Mouse (Mus musculus): ENCODE results near the gene Gm11541.

Gm11541 gene

DNA sequence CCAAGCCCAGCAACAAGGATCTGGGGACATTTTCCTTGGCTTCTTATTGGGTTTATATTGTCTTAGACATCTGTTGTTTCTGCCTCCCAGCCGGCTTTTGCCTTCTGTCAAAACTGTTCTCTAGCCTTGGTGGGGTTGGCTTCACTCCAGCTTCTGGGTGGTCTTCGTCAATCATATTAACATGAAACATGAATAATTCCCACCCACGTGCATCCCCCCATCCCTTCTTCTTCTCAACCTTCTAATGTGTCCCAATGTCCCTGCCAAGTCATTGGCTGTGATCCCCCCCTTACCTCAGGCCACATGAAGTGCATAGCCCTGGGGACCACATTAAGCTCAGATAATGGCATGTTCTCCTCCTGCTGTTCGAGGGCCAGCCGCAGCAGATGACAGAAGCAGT, at the start of gene Gm11541:
TSS of gene Gm11541 (minus strand) at position 28 of the 400 bp plus-strand sequence.
- no peak for DNase-seq (ENCODE audit: low spot score)

DNA sequence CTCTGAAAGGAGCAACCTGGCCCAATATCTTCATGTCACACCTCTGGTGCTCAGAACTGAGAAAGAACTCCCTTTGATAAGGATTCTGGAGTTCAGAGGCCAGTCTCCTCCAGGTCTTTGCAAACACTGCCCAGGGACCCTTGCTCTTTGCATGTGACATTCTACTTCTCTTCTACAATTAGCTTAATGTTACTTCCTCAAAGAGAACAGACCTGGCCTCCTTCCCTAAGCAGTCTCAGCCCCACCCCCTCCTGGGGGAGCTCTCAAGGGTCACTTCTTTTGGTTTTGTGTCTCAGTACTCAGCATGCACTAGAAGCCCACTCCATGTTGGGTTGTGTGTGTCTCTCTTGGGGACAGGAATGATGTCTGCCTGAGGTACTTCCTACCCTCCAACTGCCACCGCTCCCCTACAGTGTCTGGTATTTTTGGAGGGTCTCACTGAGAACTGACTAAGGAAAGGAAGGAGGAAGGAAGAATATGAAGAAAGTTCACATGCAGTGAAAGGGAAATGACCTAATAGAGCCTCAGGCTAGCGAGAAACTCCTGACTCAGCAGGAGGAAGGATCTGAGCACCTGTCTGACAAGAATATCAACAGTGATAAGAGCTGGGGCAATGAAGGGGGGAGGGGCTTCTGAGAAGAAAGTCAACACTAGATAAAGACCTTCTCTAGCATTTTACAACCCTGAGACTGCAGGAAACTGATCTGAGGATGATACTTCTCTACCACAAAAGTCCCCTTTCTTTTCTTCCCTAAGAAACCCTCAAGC, 48.8 kb upstream of the Gm11541 start:
- DNase-seq (ENCODE audit: low spot score): no peak

DNA sequence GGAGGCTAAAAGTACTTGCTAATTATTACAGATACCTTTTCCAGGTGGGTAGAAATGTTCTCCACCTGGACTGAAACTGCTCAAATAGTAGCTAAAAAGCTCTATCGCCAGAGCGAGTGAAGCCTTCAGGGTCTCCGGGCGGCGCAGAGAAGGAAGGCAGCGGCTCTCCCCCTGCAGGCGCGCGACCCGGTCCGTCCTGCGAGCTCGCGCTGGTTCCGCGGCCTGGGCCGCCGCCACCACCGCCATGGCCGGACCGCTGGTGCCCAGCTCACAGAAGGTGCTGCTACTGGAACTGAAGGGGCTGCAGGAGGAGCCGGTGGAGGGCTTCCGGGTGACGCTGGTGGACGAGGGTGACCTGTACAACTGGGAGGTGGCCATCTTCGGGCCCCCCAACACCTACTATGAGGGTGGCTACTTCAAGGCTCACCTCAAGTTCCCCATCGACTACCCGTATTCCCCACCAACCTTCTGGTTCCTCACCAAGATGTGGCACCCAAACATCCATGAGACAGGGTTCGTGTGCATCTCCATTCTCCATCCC, 37.5 kb upstream of the Gm11541 start, which contains the start of gene Cdc34b:
TSS of gene Cdc34b (plus strand) at position 51 of the 541 bp plus-strand sequence.
- no peak for DNase-seq (ENCODE audit: low spot score)

DNA sequence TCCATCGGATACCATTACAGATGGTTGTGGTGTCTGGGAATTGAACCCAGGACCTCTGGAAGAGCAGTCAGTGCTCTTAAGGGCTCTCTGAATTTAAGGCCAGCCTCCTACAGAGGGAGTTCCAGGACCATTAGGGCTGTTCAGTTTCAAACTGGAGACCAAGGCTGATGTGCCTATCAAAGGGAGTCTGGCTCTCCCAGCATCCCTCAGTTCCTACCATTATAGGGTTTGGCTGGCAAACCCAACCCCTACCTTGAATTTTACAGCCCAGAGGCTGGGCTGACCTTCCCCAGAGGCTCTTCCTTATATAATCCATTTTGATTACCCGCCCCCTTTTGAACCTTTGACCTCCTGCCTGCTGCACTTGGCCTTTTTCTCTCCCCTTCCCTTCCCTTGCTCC, 31.4 kb upstream of the Gm11541 start:
- no peak for DNase-seq (ENCODE audit: low spot score)

DNA sequence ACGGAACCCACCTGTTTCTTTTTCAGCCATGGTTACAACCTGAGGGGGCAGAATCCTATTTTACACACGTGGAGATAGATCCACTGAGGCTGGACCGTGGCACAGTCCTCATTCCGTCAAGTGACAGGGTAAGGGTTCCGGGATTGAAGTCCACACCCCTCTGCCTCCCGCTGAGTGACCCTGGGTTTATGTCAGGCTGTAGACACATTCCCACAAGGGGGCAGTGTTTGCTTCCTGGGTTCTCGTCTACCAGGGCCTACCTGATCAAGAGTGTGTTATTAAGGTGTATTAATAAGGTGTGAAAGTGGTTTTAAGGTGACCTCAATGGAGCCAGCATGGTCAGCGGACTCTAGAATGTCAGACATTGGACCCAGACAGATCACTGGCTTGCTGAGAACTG, 28.5 kb upstream of the Gm11541 start:
- DNase-seq (ENCODE audit: low spot score): no peak

DNA sequence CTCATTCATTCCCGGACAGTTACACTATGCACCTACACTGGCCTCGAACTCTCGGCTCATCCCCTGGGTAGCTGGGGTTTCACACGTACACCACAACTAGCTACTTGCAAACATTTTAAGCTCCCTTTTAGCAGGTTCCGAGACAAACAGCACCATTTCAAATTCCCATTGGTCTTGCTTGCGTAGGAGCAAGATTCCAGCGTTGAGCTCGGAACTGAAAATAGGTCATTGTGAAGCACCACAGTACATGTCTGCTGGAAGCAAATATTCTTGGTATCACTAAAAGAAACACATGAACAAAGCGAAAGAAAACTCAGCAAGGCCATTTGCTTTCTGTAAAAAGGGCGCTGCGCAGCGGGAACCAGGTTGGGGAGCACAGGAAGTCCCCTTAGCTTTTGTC, 26.9 kb upstream of the Gm11541 start:
- no peak for DNase-seq (ENCODE audit: low spot score)

DNA sequence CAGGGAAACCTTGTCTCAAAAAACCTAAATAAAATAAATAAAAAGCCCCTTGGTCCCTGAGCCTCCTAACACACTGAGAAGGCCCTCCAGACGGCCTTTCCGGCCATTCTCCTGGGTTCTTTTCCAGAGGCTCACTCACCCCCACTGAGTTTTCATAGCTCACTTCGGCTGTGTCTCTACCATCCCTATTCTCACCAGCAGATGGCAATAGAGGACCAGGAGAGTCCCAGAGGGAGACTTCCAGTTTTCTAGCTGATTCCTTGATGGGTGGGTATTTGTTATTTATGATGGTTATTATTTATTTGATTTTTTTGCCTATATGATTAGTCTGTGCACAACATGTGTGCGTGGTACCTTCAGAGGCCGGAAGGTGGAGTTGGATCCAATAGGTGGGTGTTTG, 26.0 kb upstream of the Gm11541 start:
- DNase-seq (ENCODE audit: low spot score): peak; percentile 29

DNA sequence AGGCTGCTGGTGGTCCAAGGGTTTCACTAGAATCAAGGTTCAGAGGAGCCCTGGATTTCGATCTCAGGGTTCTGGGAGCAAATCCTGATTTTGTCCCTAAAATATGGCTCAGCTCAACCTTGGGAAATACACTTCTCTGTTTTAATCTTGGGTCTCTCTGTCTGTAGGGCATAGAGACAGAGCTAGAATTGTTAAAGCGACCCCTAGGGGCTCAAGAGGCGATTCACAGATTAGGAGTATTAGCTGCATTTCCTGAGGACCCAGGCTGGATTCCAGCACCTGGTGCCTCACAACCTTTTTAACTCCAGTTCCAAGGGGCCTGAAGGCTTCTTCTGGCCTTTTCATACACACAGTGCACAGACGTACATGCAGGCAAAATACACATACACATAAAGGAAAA, 25.3 kb upstream of the Gm11541 start:
- DNase-seq (ENCODE audit: low spot score): no peak

DNA sequence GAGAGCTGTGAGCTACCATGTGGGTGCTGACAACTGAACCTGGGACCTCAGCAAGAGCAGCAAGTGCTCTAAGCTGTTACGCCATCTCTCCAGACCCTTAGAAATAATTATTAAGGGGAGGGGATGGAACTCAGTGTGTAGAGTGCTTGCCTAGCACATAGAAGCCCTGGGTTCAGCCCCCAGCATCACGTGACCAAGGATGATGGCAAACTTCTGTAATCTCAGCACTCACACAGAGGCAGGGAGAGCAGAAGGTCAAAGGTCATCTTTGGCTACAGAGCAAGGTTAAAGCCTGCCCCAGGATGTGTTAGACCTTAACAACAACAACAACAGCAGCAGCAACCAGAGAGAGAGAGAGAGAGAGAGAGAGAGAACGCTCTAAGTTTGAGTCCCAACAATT, 24.2 kb upstream of the Gm11541 start:
- DNase-seq (ENCODE audit: low spot score): no peak

DNA sequence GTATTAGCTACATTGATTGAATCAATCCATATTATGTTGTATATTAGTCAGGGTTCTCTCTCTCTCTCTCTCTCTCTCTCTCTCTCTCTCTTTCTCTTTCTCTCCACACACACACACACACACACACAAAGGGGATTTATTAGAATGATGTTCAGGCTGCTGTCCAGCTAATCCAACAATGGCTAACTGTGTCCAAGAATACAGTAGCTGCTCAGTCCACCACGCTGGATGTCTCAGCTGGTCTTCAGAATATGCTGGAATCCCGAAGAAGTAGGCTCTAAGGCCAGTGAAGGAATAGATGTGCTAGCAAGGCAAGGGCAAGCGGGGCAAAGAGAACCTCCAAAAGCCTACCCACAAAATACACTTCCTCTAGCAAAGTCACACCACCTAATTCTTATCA, 23.0 kb upstream of the Gm11541 start:
- DNase-seq (ENCODE audit: low spot score): peak; percentile 10

DNA sequence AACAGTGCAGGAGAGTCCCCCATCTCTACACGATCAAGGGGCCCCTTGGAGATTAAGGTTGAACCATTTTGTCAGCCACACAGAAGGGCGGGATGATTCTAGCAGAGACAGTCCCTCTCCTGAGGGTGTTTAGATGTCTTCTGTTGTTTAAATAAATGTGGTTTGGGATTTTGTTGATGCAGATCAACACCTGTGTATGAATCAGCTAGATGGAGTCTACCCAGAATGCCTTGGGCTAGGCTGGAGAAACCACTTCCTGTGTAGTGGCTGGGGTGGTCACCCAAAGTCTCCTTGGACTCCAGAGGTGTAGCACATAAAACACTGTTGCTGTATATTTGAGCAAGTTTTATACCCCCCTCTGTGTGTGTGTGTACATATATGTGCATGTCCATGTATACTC, 14.9 kb upstream of the Gm11541 start:
- DNase-seq (ENCODE audit: low spot score): no peak

DNA sequence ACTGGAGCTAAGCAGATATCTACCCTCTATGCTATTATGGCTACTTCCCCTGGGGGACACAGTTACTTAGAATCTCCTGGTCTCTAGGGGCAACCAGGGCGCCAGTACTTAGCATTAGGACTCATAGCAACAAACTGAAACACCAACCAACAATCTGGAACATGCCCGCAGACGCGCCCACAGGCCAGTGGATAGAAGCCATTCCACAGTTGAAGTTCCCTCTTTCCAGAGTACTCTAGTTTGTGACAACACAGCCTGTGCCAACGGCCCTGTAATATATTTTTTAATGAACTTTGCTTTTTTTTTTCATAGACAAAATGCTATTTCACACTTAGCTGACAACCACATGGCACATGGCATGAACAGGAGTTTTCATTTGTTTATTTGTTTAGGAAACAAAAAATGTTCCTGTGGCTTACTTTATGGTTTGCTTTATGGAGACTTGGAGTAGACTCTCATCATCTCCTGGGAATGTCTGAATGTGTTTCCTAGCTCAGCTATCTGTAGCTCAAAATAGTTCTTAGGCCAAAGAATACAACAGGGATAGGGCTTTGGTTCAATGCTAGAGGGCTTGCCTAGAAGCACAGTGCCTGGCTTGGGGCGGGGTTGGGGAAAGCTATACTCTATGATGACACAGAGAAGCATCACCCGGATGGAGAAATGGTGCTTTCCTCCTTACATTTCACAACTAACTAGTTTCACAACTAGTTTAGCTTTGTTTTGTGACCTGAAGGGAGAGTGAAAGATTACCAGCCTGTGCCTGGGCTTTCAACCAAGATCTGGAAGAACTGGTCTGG, 14.0 kb upstream of the Gm11541 start:
- no peak for DNase-seq (ENCODE audit: low spot score)

DNA sequence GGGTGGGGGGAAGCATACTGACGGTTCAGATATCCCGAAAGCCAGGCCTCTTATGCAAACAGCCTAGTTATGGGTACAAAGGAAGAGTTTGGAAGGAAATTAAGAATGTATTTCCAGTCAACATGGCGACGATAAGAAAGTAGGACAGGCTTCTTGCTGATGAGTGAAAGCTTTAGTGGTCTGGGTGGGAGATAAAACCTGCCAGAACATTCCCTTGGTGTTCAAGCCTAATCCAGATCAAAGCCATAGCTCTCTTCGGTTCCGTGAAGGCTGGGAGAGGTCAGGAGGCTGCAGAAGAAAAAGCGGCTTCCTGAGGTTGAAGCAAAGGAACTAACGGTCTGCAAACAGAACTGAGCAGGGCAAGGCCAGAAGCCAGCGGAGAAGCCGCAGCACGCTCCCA, 12.9 kb upstream of the Gm11541 start:
- no peak for DNase-seq (ENCODE audit: low spot score)

DNA sequence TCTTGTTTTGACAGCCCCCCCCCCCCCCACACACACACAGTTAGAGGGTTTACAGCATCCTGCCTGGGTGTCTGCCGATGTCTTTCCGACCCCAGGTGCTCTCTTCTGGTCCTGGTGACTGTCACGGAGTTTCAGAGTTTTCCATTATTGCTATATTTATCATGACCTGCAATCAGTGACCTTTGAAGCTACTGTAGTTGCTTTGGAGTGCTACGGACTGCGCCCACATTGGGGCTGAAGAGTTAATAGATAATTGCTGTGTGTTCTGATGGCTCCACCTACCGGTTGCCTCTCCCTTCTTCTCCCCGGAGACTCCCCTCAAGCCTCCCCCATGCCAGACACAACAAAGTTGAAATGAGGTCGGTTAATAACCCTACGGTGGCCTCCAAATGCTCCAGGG, 12.5 kb upstream of the Gm11541 start:
- DNase-seq (ENCODE audit: low spot score): no peak

DNA sequence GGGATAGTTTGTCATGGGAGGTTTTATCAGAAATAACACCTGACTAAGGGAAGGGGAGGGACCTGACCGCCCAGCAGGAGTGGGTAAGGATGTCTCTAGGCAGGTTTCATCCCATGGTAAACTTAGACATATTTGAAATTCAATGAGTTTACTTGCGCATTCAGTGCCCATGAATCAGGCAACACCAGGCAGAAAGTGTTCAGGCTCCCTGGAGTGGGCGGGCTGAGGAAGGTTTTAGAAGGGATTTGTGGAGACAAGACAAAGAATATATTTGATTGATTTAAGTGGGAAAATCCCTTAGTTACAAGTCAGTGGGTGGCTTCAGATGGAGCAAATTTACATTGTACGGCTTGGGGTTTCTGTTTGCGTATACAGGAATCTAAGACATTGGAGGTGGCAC, 11.3 kb upstream of the Gm11541 start:
- no peak for DNase-seq (ENCODE audit: low spot score)

DNA sequence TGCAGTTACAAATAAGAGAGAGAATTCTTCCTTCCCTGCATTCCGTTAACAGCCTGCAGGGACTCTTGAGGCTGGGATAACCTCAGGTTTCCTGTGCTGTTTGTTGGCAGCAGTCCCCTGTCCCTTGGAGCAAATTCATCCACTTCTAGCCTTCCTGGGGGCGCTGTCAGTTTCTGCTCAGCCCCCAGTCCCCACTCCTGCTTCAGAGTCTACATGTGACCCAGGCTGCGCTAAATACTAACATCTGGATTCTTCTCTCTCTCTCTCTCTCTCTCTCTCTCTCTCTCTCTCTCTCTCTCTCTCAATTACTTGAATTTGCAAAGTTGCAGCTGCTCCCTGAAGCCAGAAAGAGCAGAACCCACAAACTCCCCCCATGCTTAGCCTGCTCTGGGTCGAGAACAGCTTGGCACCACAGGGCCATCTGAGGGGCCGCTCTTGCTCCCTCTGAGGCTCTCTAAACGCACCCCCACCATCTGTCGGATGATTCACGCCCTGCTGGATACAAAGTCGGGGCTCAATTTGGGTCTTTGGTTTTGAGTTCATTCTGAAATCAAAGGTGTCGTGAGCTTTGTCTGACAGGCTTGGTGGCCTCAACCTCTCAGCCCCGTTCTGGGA, 9.1 kb upstream of the Gm11541 start:
- no peak for DNase-seq (ENCODE audit: low spot score)

DNA sequence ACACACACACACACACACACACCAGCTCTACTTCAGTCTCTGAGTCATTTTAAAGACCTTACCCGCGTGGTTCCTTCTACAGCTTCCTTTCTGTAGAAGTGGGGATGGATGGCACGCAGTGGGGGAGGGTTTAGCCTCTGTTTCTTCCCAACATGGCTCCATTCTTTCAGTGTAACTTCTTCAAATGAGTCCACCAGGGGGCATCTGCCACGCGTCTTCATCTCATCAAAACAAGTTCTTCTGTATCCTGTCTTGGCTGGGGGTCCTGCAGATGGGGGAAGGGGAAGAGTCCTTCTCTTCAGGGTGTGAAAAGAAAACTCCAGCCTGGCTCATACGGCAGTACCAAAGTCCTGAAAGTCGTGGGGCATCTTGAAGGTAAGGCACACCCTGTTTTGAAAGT, 279 bp downstream of the Gm11541 start:
- DNase-seq (ENCODE audit: low spot score): no peak

DNA sequence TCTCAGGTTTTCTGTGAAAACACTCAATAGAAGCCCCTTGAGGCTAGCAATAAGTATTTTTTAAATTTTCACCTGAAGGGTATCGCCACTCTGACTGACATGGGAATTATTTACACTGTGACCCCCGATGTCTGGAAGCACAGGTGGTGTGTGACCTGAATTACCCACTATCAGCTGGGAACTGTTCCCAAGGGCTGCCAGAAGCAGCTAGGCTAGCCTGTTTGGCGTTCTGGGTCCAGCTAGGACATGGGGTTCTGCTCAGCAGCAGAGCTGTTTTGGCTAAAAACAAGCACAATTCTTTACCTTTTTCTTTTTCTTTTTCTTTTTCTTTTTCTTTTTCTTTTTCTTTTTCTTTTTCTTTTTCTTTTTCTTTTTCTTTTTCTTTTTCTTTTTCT, 2.1 kb downstream of the Gm11541 start:
- no peak for DNase-seq (ENCODE audit: low spot score)

DNA sequence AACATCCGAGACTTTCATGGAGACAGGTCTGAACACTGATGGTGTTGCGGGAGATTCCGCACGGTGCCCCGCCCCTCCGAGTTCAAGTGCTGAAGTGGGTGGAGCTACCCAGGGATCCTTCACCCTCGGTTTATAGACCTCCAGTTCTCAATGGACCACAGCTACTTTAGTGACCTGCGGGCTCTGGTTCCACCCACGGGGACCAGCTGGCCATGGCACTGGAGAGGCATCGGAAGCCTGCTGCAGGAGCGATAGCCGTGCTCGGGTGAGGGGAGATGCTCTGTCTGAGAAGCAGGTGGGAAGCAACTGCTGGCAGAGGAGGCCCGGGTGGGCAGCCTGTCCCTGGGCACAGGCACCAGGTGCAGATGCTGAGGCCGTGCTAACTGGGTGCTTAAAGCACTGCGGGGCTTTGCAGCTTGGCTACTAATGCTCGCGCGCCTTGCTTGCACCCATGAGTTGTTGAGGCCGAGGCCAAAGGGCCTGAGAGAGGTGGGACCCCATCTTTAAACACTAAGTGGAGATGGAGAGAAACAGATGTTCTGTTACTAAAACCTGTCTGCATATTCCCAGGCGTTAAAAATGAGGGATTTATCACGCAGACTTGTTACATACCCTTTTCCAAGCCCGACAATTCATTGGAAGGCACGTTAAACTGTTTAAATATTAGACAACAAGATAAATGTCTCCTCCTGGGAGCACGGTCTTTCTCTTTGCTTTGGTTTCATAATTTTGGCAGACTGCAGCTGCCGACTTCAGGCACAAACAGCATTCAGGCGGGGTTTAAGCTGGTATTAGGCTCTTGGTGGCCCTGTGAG, 2.7 kb downstream of the Gm11541 start:
- no peak for DNase-seq (ENCODE audit: low spot score)

DNA sequence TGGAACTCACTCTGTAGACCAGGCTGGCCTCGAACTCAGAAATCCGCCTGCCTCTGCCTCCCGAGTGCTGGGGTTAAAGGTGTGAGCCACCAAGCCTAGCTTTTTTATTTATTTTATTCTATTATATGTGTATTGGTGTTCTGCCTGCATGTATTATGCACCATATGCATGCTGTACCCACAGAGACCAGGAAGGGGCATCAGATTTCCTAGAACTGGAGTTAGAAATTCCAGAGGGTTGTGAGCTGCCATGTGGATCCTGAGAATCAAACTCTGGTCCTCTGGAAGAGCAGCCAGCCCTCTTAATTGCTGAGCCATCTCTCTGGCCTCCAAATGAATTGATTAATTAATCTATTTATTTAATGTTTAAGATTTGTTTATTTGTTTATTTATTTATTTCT, 4.9 kb downstream of the Gm11541 start:
- no peak for DNase-seq (ENCODE audit: low spot score)

DNA sequence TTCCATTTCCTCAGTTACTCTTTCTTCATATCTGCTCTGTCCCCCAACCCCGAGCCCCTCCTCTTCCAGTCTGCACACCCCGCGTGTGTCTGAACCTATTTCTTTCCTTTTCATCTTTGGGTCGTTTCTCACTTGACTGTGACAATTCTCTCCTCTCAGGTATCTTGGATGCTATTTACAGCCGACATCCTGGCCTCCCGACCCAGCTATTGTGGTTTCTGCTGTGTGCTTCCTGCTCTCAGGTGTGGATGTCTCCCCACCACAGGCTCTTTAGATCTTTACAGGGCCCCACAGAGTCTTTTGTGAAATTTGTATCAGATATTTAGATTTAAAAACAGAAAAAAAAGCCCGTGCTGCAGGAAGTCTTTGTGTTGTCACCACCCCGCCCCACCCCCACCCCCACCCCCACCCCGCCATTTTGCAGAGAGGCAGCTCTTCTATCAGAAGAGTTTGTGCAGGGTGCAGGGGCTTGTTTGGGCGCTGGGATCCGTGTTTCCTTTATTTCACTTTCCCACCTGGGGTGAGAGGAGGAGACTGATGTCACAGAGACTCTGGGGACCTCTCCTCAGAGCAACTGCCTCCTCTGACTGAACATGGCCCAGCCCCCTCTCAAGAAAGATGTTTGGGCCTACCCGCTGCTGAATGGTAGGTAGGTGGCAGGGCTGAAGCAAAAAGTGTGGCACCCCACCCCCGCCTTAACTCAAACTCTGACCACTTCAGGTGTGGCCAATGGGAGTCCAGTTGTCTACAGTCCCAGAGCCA, 6.4 kb downstream of the Gm11541 start:
- no peak for DNase-seq (ENCODE audit: low spot score)

All from left cerebral cortex, adult 11 months (tissue).